Mouse (Mus musculus) monocyte, adult 59 days (primary cell): ENCODE measurements around the gene Aco1. TPM values are rescaled to one million over a fixed set of nuclear protein-coding genes. Genes with fewer than 3 reads are reported as not detected.

Source experiments
- total RNA-seq, 2 experiments: library from RNA; stranded (reverse); gene quantifications; one replicate each; pipeline ENCODE4 v1.2.4; 2023

The Aco1 gene
- 10 to 100 TPM; 41.7 to 46.3 TPM for total RNA-seq

GRCm38 (mm10) chr4:40142743-40143532 lies at the start of gene Aco1:
TSS of gene Aco1 (plus strand) at chr4:40143081.

GRCm38 (mm10) chr4:40239409-40240271 lies 96.8 kb downstream of the Aco1 start, which contains the start of gene Ddx58:
TSS of gene Ddx58 (minus strand) at chr4:40239828.

Other genes with a start within 250 kb of the Aco1 start
- gene Ddx58, start 96.7 kb downstream of the Aco1 start, total RNA-seq = 10 to 100 TPM; 34.4 to 42.5 TPM
- 10 to 100 TPM; 24.1 to 31.8 TPM for gene Smim27, start 126.5 kb downstream of the Aco1 start, total RNA-seq
- 10 to 100 TPM; 22.3 to 23.2 TPM for gene Topors, start 126.8 kb downstream of the Aco1 start, total RNA-seq
- gene Ndufb6, start 136.3 kb downstream of the Aco1 start, total RNA-seq = 10 to 100 TPM; 31.0 to 41.1 TPM